Mouse (Mus musculus): ENCODE measurements around the gene P2rx3. TPM values are rescaled to one million over a fixed set of nuclear protein-coding genes. Genes with fewer than 3 reads are reported as not detected.

Gene P2rx3
- under 1 TPM; 0.01 to 0.24 TPM for polyA plus RNA-seq (2012; fragmentation: generic; extraction: Trizol)

GRCm38 (mm10) chr2:85037047-85038026, at the start of gene P2rx3, which contains the start of gene Ssrp1:
Gene P2rx3 (minus strand): TSS chr2:85037462.
Gene Ssrp1 (plus strand): TSS chr2:85037234.

GRCm38 (mm10) chr2:85047596-85048167, 10.4 kb upstream of the P2rx3 start, which contains the start of gene Tnks1bp1:
Gene Tnks1bp1 (plus strand): TSS chr2:85048022.

DNA sequence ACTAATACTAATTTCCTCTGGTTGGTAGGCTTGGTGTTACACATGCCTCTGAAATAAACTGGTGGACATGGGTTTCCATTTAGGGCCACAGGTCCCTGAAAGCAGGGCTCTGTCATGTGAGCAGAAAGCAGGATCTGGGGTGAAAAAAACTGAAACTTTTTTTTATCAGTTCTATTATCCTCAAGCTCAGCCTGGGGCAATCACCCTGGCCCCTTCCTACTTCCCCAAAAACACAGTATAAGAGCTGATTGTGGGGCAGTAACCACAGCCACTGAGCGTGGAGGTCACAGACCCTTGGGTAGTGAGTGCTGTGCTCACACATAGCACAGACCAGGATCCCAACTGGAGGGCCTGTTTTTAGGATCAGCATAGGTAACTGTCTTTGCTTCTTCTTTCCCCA, 49.3 kb downstream of the P2rx3 start, which contains the start of gene Prg3:
Gene Prg3 (plus strand): TSS at position 286 of the 400 bp plus-strand sequence.

DNA sequence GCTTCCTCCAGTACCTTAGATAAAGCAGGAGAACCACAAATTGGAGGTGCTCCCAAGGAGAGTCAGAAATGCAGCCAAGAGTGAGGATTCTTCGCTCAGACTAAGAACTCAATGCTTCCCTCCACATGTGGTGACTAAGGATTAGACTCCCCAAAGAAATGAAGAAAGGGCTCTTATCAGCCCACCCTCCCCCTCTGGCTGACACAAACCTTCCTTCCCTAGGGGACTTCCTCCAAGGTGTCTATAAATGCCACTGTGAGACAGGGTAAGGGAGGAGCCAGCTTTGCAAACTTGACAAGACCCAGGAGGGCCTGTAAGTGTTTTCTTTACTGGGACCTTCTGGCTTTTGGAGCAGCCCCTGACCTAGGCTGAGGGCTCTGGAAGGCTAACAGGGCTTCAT, 57.1 kb downstream of the P2rx3 start, which contains the start of gene Prg2:
Gene Prg2 (plus strand): TSS at position 274 of the 400 bp plus-strand sequence.

Other genes starting within 250 kb of the P2rx3 start
- 10 to 100 TPM; 19.6 to 59.5 TPM for gene Ube2l6, start 238.6 kb downstream of the P2rx3 start, polyA plus RNA-seq (2012; fragmentation: generic; extraction: Trizol)
- gene Smtnl1, start 214.8 kb downstream of the P2rx3 start, polyA plus RNA-seq (2012; fragmentation: generic; extraction: Trizol): under 1 TPM; 0.02 TPM
- 10 to 100 TPM; 24.3 to 35.2 TPM for gene Timm10, start 210.5 kb downstream of the P2rx3 start, polyA plus RNA-seq (2012; fragmentation: generic; extraction: Trizol)
- gene Slc43a1, start 198.6 kb downstream of the P2rx3 start, polyA plus RNA-seq (2012; fragmentation: generic; extraction: Trizol): under 1 TPM; 0.01 to 0.04 TPM
- gene Rtn4rl2, start 150.8 kb downstream of the P2rx3 start, polyA plus RNA-seq (2012; fragmentation: generic; extraction: Trizol): 1 to 10 TPM in 1 of 2 experiments, under 1 TPM in 1; 0.43 to 7.1 TPM
- 10 to 100 TPM in 1 of 2 experiments, 1 to 10 TPM in 1; 6.8 to 22.7 TPM for gene Slc43a3, start 100.9 kb downstream of the P2rx3 start, polyA plus RNA-seq (2012; fragmentation: generic; extraction: Trizol)
- gene Prg2, start 57.0 kb downstream of the P2rx3 start, polyA plus RNA-seq (2012; fragmentation: generic; extraction: Trizol): under 1 TPM in 1 of 2 experiments, not detected in 1; 0.06 TPM
- gene Prg3, start 49.2 kb downstream of the P2rx3 start, polyA plus RNA-seq (2012; fragmentation: generic; extraction: Trizol): not detected
- 100 to 1,000 TPM; 109 to 113 TPM for gene Ssrp1, start 228 bp downstream of the P2rx3 start, polyA plus RNA-seq (2012; fragmentation: generic; extraction: Trizol)
- gene Tnks1bp1, start 10.6 kb upstream of the P2rx3 start, polyA plus RNA-seq (2012; fragmentation: generic; extraction: Trizol): 10 to 100 TPM; 28.7 to 77.9 TPM
- gene Aplnr, start 98.8 kb upstream of the P2rx3 start, polyA plus RNA-seq (2012; fragmentation: generic; extraction: Trizol): under 1 TPM; 0.01 to 0.12 TPM
- under 1 TPM in 1 of 2 experiments, not detected in 1; 0.04 TPM for gene Lrrc55, start 159.7 kb upstream of the P2rx3 start, polyA plus RNA-seq (2012; fragmentation: generic; extraction: Trizol)

Measured in C3H10T1/2 (cell line).